Mouse (Mus musculus): ENCODE measurements around the gene 6030452D12Rik. TPM values are rescaled to one million over a fixed set of nuclear protein-coding genes. Genes with fewer than 3 reads are reported as not detected.

The 6030452D12Rik gene
- polyA plus RNA-seq, 1 experiment from 2014 or later: not detected

DNA sequence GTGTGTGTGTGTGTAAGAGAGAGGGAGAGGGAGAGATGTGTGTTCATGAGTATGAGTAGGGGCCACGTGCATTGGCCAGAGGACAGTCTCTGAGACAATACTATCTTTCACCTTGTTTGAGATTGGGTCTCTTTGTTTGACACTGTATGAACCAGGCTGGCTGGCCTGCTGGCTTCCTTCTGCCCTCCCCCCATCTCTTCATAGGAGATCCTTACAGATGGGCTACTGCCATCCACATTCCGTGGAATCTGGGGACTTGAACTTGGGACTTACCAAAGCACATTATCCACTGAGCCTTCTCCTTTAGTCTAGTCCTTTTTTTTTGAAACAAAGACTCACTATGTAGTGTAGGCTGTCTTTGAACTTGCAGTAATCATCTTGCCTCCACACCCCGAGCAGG lies 8.1 kb downstream of the 6030452D12Rik start:
- WGBS: 34% methylated on average over 3 of the region's 3 CpGs

DNA sequence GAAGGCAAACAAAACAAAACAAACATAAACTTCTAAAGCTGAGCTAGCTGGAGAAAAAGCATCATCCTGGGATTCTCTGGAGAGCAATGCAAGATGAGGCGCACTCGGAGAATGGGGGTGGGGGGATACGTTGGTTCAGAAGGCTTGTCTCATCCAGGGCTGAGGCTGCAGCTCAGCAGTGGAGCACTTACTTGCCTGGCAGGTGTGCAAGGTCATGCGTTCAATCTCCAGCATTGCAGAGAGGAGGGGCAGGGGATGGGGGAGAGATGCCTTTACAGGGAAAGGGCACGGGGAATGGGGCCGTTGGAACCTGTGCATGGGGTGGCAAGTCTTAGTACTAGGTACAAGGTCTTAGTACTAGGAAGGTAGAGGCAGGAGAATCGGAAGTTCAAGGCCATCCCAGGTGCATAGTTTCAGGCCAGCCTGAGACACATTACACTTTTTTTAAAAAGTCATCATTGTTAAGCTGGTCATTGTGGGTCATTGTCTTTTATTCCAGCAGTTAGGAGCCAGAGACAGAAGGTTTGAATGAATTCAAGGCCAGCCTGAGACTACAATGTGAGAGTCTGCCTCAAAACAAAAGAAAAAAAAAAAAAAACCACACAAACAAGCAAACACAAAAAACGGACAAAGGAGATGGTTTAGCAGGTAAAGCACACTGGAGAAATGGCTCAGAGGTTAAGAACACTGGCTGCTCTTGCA lies 8.9 kb downstream of the 6030452D12Rik start:
- H3K27me3 ChIP-seq (replicated peaks; ENCODE audit: control insufficient read depth, insufficient read depth, low read length): peaks cover 22% of the 10 kb centered on the region
- 82% methylated on average over 8 of the region's 8 CpGs for WGBS

More for the DNA sequence above, 8.1 kb downstream of the 6030452D12Rik start:
- H3K4me3 ChIP-seq (ENCODE audit: low read depth, low read length): no peak overlapping the region; the same call in 1 of the 2 replicates
- no peak for ATAC-seq
- H3K27ac ChIP-seq (ENCODE audit: low read depth, low read length): no peak overlapping the region
- peaks cover 22% of the 10 kb centered on the region for H3K27me3 ChIP-seq (replicated peaks; ENCODE audit: control insufficient read depth, insufficient read depth, low read length)
- no peaks in the 10 kb centered on the region for H3K9me3 ChIP-seq (ENCODE audit: control insufficient read depth)
- TF ChIP-seq CTCF (IDR thresholded peaks at IDR 0.05; ENCODE audit: low read depth): no peak
- H3K9ac ChIP-seq (ENCODE audit: low read depth, low read length): no peak overlapping the region
- peak overlapping the region; percentile 66; the same call in 1 of the 2 replicates for H3K4me2 ChIP-seq (replicated peaks; ENCODE audit: low read depth)
- no peaks in the 10 kb centered on the region for H3K36me3 ChIP-seq (ENCODE audit: control insufficient read depth, insufficient read depth)
- peaks cover 12% of the 10 kb centered on the region for H3K4me1 ChIP-seq (replicated peaks; ENCODE audit: control insufficient read depth, insufficient read depth, low read length)

DNA sequence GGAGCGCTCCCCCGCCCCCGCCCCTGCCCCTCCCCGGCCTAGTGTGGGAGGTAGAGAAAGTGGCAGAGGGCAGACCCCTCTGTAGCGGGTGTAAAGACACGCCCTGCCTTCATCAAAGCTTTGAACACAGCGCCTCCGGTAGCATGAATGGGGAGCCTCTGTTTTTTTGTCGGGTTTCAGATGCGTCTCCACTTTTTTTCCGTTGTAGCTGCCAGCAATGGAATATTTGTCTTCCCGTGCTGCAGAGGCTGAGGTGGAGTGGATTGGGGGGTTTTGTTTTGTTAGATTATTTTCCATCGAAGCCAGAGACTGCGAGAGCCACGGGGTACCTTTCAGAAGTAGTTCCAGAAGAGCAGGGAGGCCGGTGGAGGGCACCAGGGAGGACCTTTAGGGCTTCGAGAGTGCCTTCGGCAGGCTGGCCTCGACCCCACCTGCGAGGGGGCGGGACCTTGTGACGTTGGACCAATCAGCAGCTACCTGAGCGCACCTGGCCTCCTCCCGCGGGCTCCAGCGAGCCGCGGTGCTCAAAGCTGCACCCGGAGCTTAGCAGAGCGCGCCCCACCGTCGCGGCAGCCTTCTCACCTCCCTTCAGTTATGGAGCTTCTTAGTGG lies 10.1 kb downstream of the 6030452D12Rik start, which contains the start of gene Cdh3:
TSS of gene Cdh3 (plus strand) at position 527 of the 611 bp plus-strand sequence.
- peaks cover 12% of the 10 kb centered on the region for H3K4me1 ChIP-seq (replicated peaks; ENCODE audit: control insufficient read depth, insufficient read depth, low read length)
- H3K27ac ChIP-seq (ENCODE audit: low read depth, low read length): peak within 1 kb of the TSS; percentile 21; the same call in 1 of the 2 replicates
- no peak for TF ChIP-seq CTCF (IDR thresholded peaks at IDR 0.05; ENCODE audit: low read depth)
- H3K9me3 ChIP-seq (ENCODE audit: control insufficient read depth): no peaks in the 10 kb centered on the region
- peak within 1 kb of the TSS; percentile 38 for H3K4me3 ChIP-seq (ENCODE audit: low read depth, low read length)
- peak within 1 kb of the TSS; percentile 72 for H3K4me2 ChIP-seq (replicated peaks; ENCODE audit: low read depth)
- peaks cover 22% of the 10 kb centered on the region for H3K27me3 ChIP-seq (replicated peaks; ENCODE audit: control insufficient read depth, insufficient read depth, low read length)
- 2% methylated on average over 34 of the region's 34 CpGs for WGBS
- no peaks in the 10 kb centered on the region for H3K36me3 ChIP-seq (ENCODE audit: control insufficient read depth, insufficient read depth)
- H3K9ac ChIP-seq (ENCODE audit: low read depth, low read length): peak within 1 kb of the TSS; percentile 37
- ATAC-seq: peak; percentile 82

More for the DNA sequence above, 8.9 kb downstream of the 6030452D12Rik start:
- Histone ChIP-seq H3K9me3 (ENCODE audit: control insufficient read depth) (no peaks in the 10 kb centered on the region), H3K27ac (ENCODE audit: low read depth, low read length) (no peak overlapping the region), H3K9ac (ENCODE audit: low read depth, low read length) (no peak overlapping the region), H3K4me2 (replicated peaks; ENCODE audit: low read depth) (no peak overlapping the region), H3K36me3 (ENCODE audit: control insufficient read depth, insufficient read depth) (no peaks in the 10 kb centered on the region), H3K4me1 (replicated peaks; ENCODE audit: control insufficient read depth, insufficient read depth, low read length) (peaks cover 12% of the 10 kb centered on the region), H3K4me3 (ENCODE audit: low read depth, low read length) (no peak overlapping the region)
- no peak for TF ChIP-seq CTCF (IDR thresholded peaks at IDR 0.05; ENCODE audit: low read depth)
- ATAC-seq: no peak

DNA sequence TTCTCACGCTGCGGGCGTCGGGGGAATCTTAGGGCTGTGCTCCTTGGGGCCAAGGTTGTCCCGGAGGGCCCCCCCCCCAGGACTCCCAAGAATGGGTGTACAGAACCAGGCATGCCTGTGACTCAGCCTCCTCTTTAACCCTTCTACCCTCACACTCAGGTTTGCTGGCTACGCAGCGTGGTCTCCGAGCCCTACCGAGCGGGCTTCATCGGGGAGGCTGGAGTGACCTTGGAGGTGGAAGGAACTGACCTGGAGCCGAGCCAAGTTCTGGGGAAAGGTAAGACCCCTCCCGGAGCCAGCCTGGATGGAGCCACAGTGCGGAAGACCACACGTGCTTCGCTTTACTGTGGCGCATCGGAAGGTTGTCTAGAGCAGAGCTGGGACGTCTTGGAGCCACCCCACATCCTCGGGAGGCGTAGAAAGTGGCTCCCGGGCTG lies 10.8 kb downstream of the 6030452D12Rik start:
- no peaks in the 10 kb centered on the region for H3K9me3 ChIP-seq (ENCODE audit: control insufficient read depth)
- H3K27ac ChIP-seq (ENCODE audit: low read depth, low read length): no peak overlapping the region; the same call in 1 of the 2 replicates
- H3K4me2 ChIP-seq (replicated peaks; ENCODE audit: low read depth): peak overlapping the region; percentile 72
- H3K4me3 ChIP-seq (ENCODE audit: low read depth, low read length): peak overlapping the region; percentile 38
- ATAC-seq: peak; percentile 34; the same call in 1 of the 2 replicates
- peak overlapping the region; percentile 37; the same call in 1 of the 2 replicates for H3K9ac ChIP-seq (ENCODE audit: low read depth, low read length)
- H3K4me1 ChIP-seq (replicated peaks; ENCODE audit: control insufficient read depth, insufficient read depth, low read length): peaks cover 12% of the 10 kb centered on the region
- H3K36me3 ChIP-seq (ENCODE audit: control insufficient read depth, insufficient read depth): no peaks in the 10 kb centered on the region
- TF ChIP-seq CTCF (IDR thresholded peaks at IDR 0.05; ENCODE audit: low read depth): no peak
- 1% methylated on average over 22 of the region's 22 CpGs for WGBS
- peaks cover 22% of the 10 kb centered on the region for H3K27me3 ChIP-seq (replicated peaks; ENCODE audit: control insufficient read depth, insufficient read depth, low read length)

DNA sequence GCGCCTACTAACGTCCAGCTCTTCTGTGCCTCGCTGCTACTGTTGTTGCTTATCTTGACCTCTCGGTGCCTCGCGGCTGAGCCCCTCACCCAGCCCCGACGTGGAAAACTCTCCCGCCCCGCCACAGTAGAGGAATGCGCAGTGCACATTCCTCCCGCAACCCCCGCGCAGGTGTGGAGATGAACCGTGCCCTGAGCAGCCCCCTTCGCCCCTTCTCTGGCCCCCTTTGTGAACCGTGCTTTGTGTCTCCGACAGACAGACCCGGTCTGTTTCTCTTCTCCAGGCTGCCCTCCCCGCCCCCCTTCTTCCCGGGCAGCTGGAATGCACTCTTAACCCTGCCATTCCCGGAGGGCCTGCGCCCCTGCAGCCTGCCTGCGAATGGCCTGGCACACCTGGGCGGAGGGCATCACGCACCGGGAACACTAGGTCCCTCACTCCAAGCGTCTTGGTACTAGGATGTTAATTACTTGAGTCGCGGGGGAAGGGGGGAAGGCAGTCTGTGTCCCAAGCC lies 11.3 kb downstream of the 6030452D12Rik start:
- no peak for TF ChIP-seq CTCF (IDR thresholded peaks at IDR 0.05; ENCODE audit: low read depth)
- H3K9ac ChIP-seq (ENCODE audit: low read depth, low read length): peak overlapping the region; percentile 37; the same call in 1 of the 2 replicates
- H3K27me3 ChIP-seq (replicated peaks; ENCODE audit: control insufficient read depth, insufficient read depth, low read length): peaks cover 22% of the 10 kb centered on the region
- no peak for ATAC-seq
- no peaks in the 10 kb centered on the region for H3K9me3 ChIP-seq (ENCODE audit: control insufficient read depth)
- H3K4me1 ChIP-seq (replicated peaks; ENCODE audit: control insufficient read depth, insufficient read depth, low read length): peaks cover 12% of the 10 kb centered on the region
- H3K4me3 ChIP-seq (ENCODE audit: low read depth, low read length): peak overlapping the region; percentile 38
- no peaks in the 10 kb centered on the region for H3K36me3 ChIP-seq (ENCODE audit: control insufficient read depth, insufficient read depth)
- 3% methylated on average over 30 of the region's 30 CpGs for WGBS
- H3K4me2 ChIP-seq (replicated peaks; ENCODE audit: low read depth): peak overlapping the region; percentile 72
- no peak overlapping the region; the same call in 1 of the 2 replicates for H3K27ac ChIP-seq (ENCODE audit: low read depth, low read length)
